Mouse (Mus musculus): Measurements from ENCODE around the gene Llph. TPM values are rescaled to one million over a fixed set of nuclear protein-coding genes. Genes with fewer than 3 reads are reported as not detected.
"Not testable (repeated sequence)": the region's sequence is repeated elsewhere in the genome, so short reads cannot be mapped to it uniquely, and the experiment has no call there.

Llph gene
- polyA plus RNA-seq, 1 experiment from 2014 or later, result 50.7 TPM

- Histone ChIP-seq H3K4me3 (peak within 1 kb of the TSS; percentile 61), H3K4me1 (no peaks in the 10 kb centered on the region), H3K9me3 (no peaks in the 10 kb centered on the region), H3K27ac (no peak within 1 kb of the TSS), H3K36me3 (no peaks in the 10 kb centered on the region), H3K4me2 (replicated peaks) (peak within 1 kb of the TSS; percentile 93), H3K27me3 (peaks cover 18% of the 10 kb centered on the region), H3K9ac (peak within 1 kb of the TSS; percentile 71)
- ATAC-seq (ENCODE audit: low FRiP score, low read depth), result peak; percentile 63; the same call in 1 of the 2 replicates
- WGBS, result 1% methylated on average over 13 of the region's 13 CpGs
Measured at GRCm38 (mm10) chr10:120201961-120202402, 24.9 kb upstream of the Llph start, which contains the start of gene Irak3. Gene Irak3 (minus strand): TSS chr10:120202130.

GRCm38 (mm10) chr10:120202467-120203250, 24.2 kb upstream of the Llph start:
- Histone ChIP-seq H3K4me1 (no peaks in the 10 kb centered on the region), H3K4me3 (no peak overlapping the region), H3K9me3 (no peaks in the 10 kb centered on the region), H3K27ac (no peak overlapping the region), H3K36me3 (no peaks in the 10 kb centered on the region), H3K4me2 (replicated peaks) (no peak overlapping the region), H3K9ac (no peak overlapping the region), H3K27me3 (peaks cover 18% of the 10 kb centered on the region)
- no peak for ATAC-seq (ENCODE audit: low FRiP score, low read depth)
- 74% methylated on average over 16 of the region's 16 CpGs for WGBS

- Histone ChIP-seq H3K9ac (no peak overlapping the region), H3K9me3 (no peaks in the 10 kb centered on the region), H3K4me1 (no peaks in the 10 kb centered on the region), H3K27me3 (peaks cover 15% of the 10 kb centered on the region), H3K4me3 (no peak overlapping the region), H3K4me2 (replicated peaks) (no peak overlapping the region), H3K27ac (no peak overlapping the region), H3K36me3 (no peaks in the 10 kb centered on the region)
- WGBS, result 86% methylated on average over 13 of the region's 13 CpGs
- ATAC-seq (ENCODE audit: low FRiP score, low read depth), result no peak
Measured at GRCm38 (mm10) chr10:120204591-120205210, 22.2 kb upstream of the Llph start.

- 88% methylated on average over 8 of the region's 8 CpGs for WGBS
- Histone ChIP-seq H3K9me3 (peaks cover 6% of the 10 kb centered on the region), H3K27me3 (peaks cover under 1% of the 10 kb centered on the region; the same call in 1 of the 2 replicates), H3K9ac (no peak overlapping the region), H3K36me3 (peaks cover 10% of the 10 kb centered on the region), H3K4me3 (no peak overlapping the region), H3K27ac (no peak overlapping the region), H3K4me2 (replicated peaks) (no peak overlapping the region), H3K4me1 (no peaks in the 10 kb centered on the region)
- ATAC-seq (ENCODE audit: low FRiP score, low read depth), result no peak
Measured at GRCm38 (mm10) chr10:120208015-120208414, 18.9 kb upstream of the Llph start.

- Histone ChIP-seq H3K4me3 (peak overlapping the region; percentile 97), H3K9ac (peak overlapping the region; percentile 85), H3K27me3 (no peaks in the 10 kb centered on the region), H3K4me1 (no peaks in the 10 kb centered on the region), H3K9me3 (peaks cover 6% of the 10 kb centered on the region), H3K27ac (no peak overlapping the region), H3K4me2 (replicated peaks) (peak overlapping the region; percentile 79), H3K36me3 (peaks cover 10% of the 10 kb centered on the region)
- WGBS, result 4% methylated on average over 53 of the region's 53 CpGs
- peak; percentile 87 for ATAC-seq (ENCODE audit: low FRiP score, low read depth)
Measured at GRCm38 (mm10) chr10:120208575-120209538, 18.0 kb upstream of the Llph start.

GRCm38 (mm10) chr10:120209539-120209925, 17.3 kb upstream of the Llph start:
- Histone ChIP-seq H3K9ac (peak overlapping the region; percentile 85), H3K27ac (no peak overlapping the region), H3K27me3 (no peaks in the 10 kb centered on the region), H3K4me2 (replicated peaks) (peak overlapping the region; percentile 79), H3K4me3 (peak overlapping the region; percentile 97), H3K9me3 (peaks cover 6% of the 10 kb centered on the region), H3K36me3 (peaks cover 10% of the 10 kb centered on the region), H3K4me1 (no peaks in the 10 kb centered on the region)
- WGBS, result 62% methylated on average over 6 of the region's 6 CpGs
- no peak for ATAC-seq (ENCODE audit: low FRiP score, low read depth)

GRCm38 (mm10) chr10:120210096-120210495, 16.8 kb upstream of the Llph start:
- Histone ChIP-seq H3K4me1 (no peaks in the 10 kb centered on the region), H3K36me3 (peaks cover 10% of the 10 kb centered on the region), H3K4me3 (peak overlapping the region; percentile 97; the same call in 1 of the 2 replicates), H3K27me3 (no peaks in the 10 kb centered on the region), H3K27ac (no peak overlapping the region), H3K9me3 (peaks cover 6% of the 10 kb centered on the region), H3K4me2 (replicated peaks) (peak overlapping the region; percentile 79), H3K9ac (no peak overlapping the region)
- 90% methylated on average over 3 of the region's 3 CpGs for WGBS
- ATAC-seq (ENCODE audit: low FRiP score, low read depth), result no peak

GRCm38 (mm10) chr10:120217099-120217498, 9.8 kb upstream of the Llph start:
- H3K4me1 ChIP-seq, H3K27ac ChIP-seq: not testable (repeated sequence)
- 94% methylated on average over 1 of the region's 1 CpGs for WGBS

GRCm38 (mm10) chr10:120218996-120219395, 7.9 kb upstream of the Llph start:
- Histone ChIP-seq H3K9ac (no peak overlapping the region), H3K27me3 (no peaks in the 10 kb centered on the region), H3K4me2 (replicated peaks) (no peak overlapping the region), H3K36me3 (peaks cover 32% of the 10 kb centered on the region), H3K4me1 (no peaks in the 10 kb centered on the region), H3K9me3 (no peaks in the 10 kb centered on the region), H3K27ac (no peak overlapping the region), H3K4me3 (no peak overlapping the region)
- no peak for ATAC-seq (ENCODE audit: low FRiP score, low read depth)
- 91% methylated on average over 10 of the region's 10 CpGs for WGBS

More at GRCm38 (mm10) chr10:120217099-120217498, 9.8 kb upstream of the Llph start:
- not testable (repeated sequence) for H3K9me3 ChIP-seq; H3K27me3 ChIP-seq; H3K4me3 ChIP-seq; H3K4me2 ChIP-seq (replicated peaks); ATAC-seq (ENCODE audit: low FRiP score, low read depth); H3K9ac ChIP-seq
- peaks cover 29% of the 10 kb centered on the region for H3K36me3 ChIP-seq

GRCm38 (mm10) chr10:120219578-120220359, 7.1 kb upstream of the Llph start:
- no peak for ATAC-seq (ENCODE audit: low FRiP score, low read depth)
- H3K9ac ChIP-seq, result no peak overlapping the region
- no peak overlapping the region for H3K4me3 ChIP-seq
- peaks cover 37% of the 10 kb centered on the region for H3K36me3 ChIP-seq
- H3K9me3 ChIP-seq, result no peaks in the 10 kb centered on the region
- WGBS, result 83% methylated on average over 14 of the region's 14 CpGs
- no peaks in the 10 kb centered on the region for H3K27me3 ChIP-seq
- no peak overlapping the region for H3K4me2 ChIP-seq (replicated peaks)
- no peak overlapping the region for H3K27ac ChIP-seq
- H3K4me1 ChIP-seq, result no peaks in the 10 kb centered on the region

- Histone ChIP-seq H3K4me1 (no peaks in the 10 kb centered on the region), H3K4me3 (no peak overlapping the region), H3K4me2 (replicated peaks) (no peak overlapping the region), H3K27ac (no peak overlapping the region), H3K9ac (no peak overlapping the region), H3K36me3 (peaks cover 35% of the 10 kb centered on the region), H3K27me3 (no peaks in the 10 kb centered on the region), H3K9me3 (no peaks in the 10 kb centered on the region)
- no peak for ATAC-seq (ENCODE audit: low FRiP score, low read depth)
- WGBS, result 82% methylated on average over 7 of the region's 7 CpGs
Measured at GRCm38 (mm10) chr10:120220776-120221175, 6.1 kb upstream of the Llph start.

Measured in limb, embryonic 13.5 days (tissue).